Mouse (Mus musculus) layer of hippocampus, postnatal 36 days (tissue): Measurements from ENCODE around the gene Scamp1. TPM values are rescaled to one million over a fixed set of nuclear protein-coding genes. Genes with fewer than 3 reads are reported as not detected.
A peak's percentile ranks its signal among the peaks of the same experiment; 100 is the strongest.
"Not testable (repeated sequence)": the region's sequence is repeated elsewhere in the genome, so short reads cannot be mapped to it uniquely, and the experiment has no call there.

ENCODE experiments used
- DNase-seq, 2 experiments: peaks; one replicate each; pipeline ENCODE4 v3.0.0; 2022
- total RNA-seq, 2 experiments: library from RNA; stranded (reverse); gene quantifications; 2 replicates each; pipeline ENCODE4 v1.2.3; 2021

Scamp1 gene
- total RNA-seq = 100 to 1,000 TPM; 170 to 173 TPM

- DNase-seq = peak; percentile 89 to 90
Measured at GRCm38 (mm10) chr13:94285281-94285871, at the start of gene Scamp1. Gene Scamp1 (minus strand): TSS chr13:94285857.

GRCm38 (mm10) chr13:94330392-94330979, 44.8 kb upstream of the Scamp1 start:
- no peak for DNase-seq

- not testable (repeated sequence) for DNase-seq
Measured at GRCm38 (mm10) chr13:94329005-94329404, 43.3 kb upstream of the Scamp1 start.

DNA sequence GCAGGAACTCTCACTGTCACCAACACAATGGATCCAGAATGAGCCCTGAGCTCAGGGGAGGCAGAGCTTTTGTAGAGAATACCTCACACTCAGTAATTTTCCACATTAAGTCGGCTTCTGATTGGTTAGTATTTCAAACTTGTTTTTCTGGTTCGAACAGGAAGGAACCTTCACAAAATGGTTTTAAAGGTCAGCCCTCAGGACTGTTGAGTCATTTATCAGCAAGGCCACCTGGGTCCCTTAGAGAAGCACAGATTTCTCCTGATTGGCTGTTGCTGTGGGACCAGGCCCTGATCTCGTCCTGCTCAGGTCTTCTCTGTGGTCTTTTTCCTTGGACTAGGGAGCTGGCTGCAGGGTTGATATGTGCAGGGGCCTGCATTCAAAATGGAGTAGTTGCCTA, 42.4 kb upstream of the Scamp1 start:
- DNase-seq = no peak

DNA sequence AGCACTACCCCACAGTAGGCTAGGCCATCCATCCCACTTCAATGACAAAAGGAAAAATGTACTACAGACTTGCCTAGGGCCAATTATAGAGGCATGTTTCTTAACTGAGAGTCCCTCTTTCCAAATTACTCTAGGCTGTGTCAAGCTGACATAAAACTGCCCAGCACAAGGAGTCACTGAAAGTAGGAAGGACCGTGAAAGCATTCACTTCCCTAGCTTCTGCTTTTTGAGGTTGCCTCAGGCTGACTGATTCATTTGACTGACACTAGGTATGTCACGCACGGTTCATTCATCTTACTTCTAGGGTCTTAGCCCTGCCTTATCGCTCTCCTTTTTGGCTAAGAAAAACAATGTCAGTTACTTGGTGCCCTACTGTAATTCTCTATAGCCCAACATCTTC, 36.8 kb upstream of the Scamp1 start:
- DNase-seq = no peak

DNA sequence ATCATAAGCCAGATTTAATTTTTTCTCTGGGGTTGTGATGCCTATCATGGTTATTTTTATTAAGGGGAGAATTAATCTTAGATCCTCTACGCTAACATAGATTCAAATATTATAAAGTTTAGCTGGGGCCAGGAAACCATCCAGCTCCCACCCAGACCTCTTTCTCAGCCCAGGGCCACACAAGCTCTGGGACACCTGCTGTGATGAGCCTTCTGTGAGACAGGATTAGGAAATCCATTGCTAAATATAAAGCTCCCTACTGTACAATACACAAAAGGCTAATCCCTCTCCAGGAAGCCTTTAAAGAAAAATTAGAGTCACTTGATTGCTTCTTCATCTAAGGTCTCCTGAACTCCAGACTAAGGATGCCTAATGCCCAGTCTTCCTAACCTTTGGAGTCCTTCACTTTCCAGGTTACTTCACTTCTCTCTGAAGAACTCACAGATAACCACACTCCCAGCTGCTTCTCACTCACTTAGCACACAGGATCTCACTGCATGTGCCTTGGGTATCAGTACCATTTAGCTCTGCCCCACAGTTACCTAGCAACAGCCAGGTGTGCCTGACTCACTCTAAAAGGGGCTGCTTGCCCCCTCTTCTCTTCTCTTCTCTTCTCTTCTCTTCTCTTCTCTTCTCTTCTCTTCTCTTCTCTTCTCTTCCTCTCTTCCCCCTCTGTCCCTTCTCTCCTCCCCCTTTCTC, 35.6 kb upstream of the Scamp1 start:
- DNase-seq = no peak

DNA sequence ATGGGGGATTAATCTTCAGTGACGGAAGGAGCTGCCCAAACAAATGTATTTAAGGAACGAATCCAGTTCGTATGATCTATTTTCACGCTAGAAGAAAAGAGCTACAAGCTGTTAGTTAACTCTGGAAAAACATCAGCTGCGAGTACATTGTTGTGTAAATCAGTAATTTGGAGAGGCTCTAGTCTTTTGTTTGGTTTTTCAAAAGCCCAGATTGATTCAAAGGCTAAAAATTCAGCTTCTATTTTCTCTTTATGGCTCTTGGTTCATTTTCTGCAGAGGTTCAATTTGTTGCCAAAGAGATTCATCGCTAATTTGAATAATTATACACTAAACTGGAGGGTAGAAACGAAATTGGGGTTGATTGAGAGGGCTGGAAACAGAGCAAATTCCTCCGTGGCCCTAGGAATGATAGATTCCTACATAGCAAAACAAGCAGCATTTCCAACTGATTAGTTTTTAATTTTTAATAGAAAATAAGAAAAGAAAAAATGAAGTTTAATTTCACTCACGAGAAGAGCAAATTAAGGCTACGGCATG, 31.4 kb upstream of the Scamp1 start:
- no peak for DNase-seq

GRCm38 (mm10) chr13:94312812-94313211, 27.2 kb upstream of the Scamp1 start:
- DNase-seq = not testable (repeated sequence)

GRCm38 (mm10) chr13:94308279-94308678, 22.6 kb upstream of the Scamp1 start:
- no peak for DNase-seq

GRCm38 (mm10) chr13:94307531-94307930, 21.9 kb upstream of the Scamp1 start:
- no peak for DNase-seq

DNA sequence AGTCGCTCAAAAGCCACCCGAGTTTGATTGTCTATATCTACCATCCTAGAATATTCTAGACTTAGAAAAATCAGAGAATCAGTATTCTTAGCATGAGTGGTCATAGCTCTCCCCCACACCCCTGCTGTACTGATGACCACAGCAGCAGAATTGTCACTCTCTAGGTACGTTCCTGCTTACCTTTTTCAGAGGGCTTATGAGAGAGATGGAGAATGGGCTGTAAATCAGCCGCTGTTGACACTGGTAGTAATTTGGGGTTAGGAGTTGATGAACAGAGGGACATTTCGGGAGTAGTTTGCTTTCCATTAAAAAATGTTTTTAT, 21.3 kb upstream of the Scamp1 start:
- DNase-seq = no peak

GRCm38 (mm10) chr13:94306277-94306967, 20.8 kb upstream of the Scamp1 start:
- peak; percentile 33 to 54 for DNase-seq

DNA sequence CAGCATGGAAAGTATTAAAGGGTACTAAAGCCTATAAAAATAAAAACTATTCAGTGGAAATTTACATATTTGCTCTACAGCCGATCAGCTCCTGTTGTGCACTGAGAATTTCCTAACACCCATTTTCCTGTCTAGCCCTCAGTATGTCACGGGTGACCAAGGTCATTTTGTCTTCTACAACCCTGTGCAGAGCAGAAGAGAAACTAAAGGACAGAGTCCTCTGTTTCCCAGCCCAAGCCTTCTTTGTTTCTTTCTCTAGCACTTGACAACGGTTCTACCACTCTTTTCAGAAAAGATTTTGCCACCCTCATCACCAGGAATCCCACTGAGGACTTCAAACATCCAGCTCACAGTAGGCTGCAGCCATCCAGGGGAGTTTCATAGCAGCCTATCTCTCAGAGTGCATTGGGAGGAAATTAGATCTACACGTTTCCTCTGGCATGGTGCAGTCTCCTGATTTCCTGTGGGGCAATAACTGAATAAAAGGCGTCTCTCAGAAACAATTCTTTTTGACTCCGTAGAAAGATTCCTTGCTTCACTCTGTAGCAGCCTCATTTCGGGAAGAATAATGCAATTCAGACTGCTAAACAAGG, 15.4 kb upstream of the Scamp1 start:
- no peak for DNase-seq

DNA sequence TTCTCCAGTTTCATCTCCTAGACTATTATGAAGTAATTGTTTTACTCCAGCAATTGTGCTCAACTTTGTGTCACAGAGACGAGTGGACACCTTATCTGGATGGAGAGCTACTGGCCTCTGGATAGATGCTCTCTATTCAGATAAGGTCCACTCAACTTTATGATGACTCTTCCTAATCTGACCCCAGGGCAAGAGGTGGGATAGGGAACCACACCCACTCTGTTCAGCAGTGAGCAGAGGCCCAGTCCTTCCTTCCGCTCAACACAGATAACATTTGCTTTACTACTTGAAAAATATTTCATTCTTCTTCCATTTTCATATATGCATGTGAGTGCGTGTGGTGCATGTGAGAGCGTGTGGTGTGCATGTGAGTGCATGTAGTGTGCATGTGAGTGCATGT, 14.6 kb upstream of the Scamp1 start:
- no peak for DNase-seq

DNA sequence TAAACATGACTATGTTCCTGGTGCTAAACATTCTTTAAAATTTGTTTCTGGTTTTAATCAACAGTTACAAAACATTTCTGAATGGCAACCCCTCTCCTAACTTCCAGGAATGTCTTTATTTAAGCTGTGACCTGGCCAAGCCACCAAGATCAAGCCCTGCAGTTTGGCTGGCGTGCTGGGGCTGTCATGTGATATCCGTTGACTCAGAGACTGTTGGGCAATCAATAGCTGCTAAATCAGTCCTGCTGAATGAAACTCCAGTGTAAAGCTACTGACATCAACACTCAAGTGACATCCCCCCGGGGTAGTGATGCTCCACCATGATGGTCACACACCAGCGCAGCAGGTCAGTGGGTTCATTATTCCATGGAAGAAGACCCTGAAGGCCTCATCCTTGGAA, 12.7 kb upstream of the Scamp1 start:
- DNase-seq = no peak

GRCm38 (mm10) chr13:94296371-94296770, 10.7 kb upstream of the Scamp1 start:
- DNase-seq = no peak

GRCm38 (mm10) chr13:94295922-94296321, 10.3 kb upstream of the Scamp1 start:
- no peak for DNase-seq

DNA sequence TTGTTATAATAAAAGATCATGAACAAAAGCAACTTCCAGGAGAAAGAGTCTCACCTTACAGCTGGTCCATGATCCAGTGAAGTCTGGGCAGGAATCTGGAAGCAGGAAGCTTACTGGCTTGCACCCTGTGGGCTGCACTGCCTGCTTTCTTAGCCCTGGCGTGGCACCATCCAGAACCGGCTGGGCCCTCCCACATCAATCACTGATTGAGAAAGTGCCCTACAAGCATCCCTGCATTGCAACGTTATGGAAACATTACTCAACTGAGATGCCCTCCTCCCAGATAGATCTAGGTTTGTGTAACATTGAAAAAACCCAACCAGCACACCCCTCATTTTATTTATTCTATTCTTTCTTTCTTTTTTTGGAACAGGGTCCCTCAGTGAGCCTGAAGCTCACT, 9.2 kb upstream of the Scamp1 start:
- DNase-seq = no peak

- DNase-seq = no peak
Measured at GRCm38 (mm10) chr13:94293911-94294310, 8.3 kb upstream of the Scamp1 start.

GRCm38 (mm10) chr13:94286195-94286594, 538 bp upstream of the Scamp1 start:
- peak in 1 of 2 experiments; percentile 28 for DNase-seq

DNA sequence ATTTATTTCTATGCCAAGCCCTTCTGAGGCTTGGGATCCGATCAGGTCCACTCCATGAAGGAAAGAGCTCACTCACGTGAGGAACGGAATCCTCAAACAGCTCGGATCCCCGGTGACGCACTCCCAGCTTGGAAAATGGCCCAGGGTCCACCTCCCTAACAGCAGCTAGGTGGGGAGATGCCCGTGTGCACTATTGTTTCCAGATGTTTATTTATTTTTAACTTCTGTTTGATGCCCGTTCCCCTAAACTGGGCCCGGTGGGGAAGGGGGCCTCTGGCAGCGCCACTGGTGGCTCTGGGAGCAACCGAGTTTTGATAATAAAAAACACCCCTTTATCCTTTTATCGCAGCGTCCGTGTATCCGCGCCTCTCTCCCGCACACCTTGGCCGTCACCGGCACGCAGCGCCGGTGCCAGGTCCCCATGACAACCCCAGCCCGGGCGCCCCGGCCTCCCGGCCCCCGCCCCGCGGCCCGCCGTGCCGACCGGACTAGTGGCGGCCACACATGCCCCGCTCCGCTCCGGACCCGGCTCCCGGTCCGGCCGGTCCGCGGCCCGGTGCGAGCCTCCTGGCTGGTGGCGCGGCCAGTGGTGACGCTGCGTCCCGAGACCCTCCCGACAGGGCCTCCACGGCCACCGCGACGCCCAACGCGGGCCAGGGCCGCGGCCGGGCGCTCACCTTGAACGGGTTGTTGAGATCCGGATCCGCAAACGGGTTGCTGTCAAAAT, 951 bp downstream of the Scamp1 start:
- DNase-seq = peak; percentile 29 to 39

DNA sequence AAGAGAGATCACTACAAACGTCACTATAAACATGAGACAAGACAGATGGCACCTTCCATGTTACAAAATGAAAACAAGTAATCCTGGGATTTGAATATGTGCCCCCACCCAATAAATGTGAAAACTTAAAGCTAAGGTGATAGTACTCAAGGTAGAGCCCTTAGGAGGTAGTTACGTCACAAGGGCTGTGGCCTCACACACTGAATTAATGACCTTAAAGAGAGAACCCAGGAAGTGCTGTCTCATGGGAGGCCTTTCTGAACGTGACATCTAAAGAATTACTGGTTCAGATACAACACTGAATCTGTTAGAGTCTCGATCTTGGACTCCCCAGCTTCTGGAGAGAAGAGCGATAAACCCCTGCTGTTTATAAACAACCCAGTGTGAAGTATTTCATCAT, 6.2 kb downstream of the Scamp1 start:
- no peak for DNase-seq
